Mouse (Mus musculus): Measurements from ENCODE around the gene Gata3. TPM values are rescaled to one million over a fixed set of nuclear protein-coding genes. Genes with fewer than 3 reads are reported as not detected.

The Gata3 gene
- total RNA-seq, 4 experiments from 2014 or later: 0.09 to 0.47 TPM; not detected in 2

DNA sequence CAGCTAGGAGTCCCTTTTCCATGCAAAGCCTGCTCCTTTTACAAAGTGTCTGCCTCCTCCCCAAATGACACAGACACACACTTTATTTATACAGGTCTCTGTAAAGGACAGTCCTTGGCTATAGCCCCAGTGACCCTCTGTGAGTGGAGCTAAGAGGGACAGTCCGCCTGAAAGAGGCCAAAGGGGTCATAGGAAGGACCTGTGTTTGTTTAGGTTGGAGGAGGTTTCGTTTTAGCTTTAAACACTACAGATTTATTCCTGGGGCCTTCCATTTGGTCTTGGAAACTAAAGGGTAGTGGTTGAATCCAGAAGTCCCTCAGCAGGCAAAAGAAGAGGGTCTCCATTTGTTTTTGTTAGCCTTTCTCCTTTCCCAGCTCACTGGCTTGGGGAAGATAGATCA, 16.1 kb downstream of the Gata3 start:
- DNase-seq (ENCODE audit: low spot score in 2 of 2): no peak

- DNase-seq (ENCODE audit: low spot score in 2 of 2): no peak
Observed at GRCm38 (mm10) chr2:9872682-9873081, 17.2 kb downstream of the Gata3 start.

GRCm38 (mm10) chr2:9871798-9872197, 18.0 kb downstream of the Gata3 start:
- no peak for DNase-seq (ENCODE audit: low spot score in 2 of 2)

GRCm38 (mm10) chr2:9871141-9871716, 18.6 kb downstream of the Gata3 start:
- no peak for DNase-seq (ENCODE audit: low spot score in 2 of 2)

- no peak for DNase-seq (ENCODE audit: low spot score in 2 of 2)
Observed at GRCm38 (mm10) chr2:9867092-9867825, 22.6 kb downstream of the Gata3 start.

DNA sequence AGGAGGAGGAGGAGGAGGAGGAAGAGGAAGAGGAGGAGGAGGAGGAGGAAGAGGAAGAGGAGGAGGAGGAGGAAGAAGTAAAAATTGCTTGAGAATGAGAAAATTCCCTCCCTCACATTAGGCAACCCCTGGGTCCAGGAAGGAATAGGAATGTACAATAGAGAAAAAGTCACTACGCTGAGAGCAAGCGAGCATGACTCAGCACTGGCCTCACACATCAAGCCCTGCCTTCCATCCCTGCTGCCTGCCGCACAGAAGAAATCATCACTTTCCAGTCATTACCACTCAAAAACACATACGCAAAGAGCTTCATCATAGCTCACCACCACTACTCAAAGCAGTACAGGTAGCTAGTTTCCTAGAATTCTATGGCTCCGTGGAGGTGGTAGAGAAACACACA, 29.1 kb downstream of the Gata3 start:
- no peak for DNase-seq (ENCODE audit: low spot score in 2 of 2)

DNA sequence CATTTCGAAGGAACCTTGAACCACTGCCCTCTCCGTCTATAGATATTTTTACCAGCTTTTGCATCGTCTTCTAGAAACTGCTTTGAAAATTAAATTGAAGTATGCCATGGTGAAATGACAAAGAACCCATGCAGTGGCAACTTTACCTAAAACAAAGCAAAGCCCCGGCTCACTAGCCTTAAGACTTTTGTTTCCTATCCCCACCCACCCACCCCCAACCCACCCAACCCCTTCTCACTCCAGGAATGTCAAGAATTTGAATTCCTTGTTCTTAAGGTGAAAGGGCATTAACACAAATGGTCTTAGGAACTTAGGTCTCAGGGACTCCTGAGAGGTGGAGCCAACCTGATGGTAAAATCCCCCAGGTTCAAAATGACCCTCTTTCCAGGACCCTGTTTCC, 34.0 kb downstream of the Gata3 start:
- no peak for DNase-seq (ENCODE audit: low spot score in 2 of 2)

DNA sequence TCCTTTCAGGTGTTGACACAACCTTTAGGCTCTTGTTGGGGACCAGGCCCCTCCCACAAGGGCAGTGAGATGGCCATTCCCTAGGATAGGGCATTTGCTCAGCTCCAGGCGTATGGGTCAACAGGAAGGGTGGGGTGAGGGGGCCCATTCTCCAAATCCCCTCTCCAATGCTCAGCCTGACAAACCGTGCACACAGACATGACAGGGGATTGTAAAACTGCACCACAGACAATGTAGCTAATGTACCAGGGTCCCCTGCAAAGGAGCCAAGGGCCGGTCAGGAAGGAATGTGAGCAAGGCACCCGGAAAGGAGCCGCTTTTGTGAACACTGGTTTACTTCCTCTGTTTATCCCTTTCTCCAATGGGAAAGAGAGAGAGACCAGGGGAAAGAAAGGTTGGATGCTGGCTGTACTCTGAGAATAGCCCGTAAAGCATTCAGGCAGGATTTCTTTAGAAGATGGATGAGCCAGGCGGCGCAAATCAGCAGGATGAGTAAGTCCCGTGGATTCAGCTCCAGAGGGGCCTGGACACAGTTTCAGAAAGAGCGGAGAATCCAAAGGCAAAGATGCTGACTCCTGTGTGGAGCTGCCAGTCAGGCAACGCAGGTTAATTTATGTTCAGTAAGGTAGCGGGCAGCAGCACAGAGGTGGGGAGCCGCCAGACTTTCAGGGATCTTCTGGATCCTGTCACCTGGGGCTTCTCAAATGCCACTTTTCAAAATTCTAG, 36.8 kb downstream of the Gata3 start:
- DNase-seq (ENCODE audit: low spot score in 2 of 2): no peak

DNA sequence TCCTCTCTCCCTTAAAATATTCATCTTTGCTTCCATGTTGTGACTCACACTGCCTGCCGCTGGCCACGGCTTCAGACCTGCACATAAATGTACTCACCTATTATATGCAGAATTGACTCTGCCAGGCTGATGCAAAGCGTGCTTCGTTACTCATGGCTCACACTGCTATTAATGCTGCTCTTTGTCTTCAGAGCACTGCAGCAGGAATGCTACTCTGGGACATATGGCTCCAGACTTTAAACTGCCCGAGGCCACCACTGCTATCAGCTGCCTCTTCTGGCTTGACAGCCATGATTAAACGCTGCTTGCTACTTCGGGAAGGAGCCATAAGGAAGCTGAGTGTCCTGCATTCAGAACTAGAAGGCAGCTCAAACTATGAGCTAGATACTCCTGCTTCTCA, 54.6 kb downstream of the Gata3 start:
- DNase-seq (ENCODE audit: low spot score in 2 of 2): no peak

- DNase-seq (ENCODE audit: low spot score in 2 of 2): no peak
Observed at GRCm38 (mm10) chr2:9833712-9834111, 56.1 kb downstream of the Gata3 start.

DNA sequence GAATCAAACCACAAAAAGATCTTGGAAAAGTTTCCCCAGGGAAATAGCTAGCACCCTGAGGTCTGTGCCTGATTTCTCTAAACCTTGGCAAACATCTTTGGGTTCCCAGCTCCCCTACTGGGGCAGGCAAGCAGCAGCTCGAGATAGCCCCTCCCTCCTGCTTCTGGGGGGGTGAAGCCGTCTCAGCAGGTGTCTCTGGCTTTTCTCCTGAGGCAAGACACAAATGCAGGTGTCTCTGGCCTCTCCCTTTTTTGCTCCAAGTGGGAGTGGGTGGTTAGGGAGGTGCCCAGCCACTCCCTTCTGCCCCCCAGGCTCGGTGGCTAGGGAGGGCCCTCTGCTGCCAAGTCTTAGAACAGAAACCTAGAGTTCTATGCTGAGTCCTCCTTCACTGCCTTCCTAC, 62.2 kb downstream of the Gata3 start:
- no peak for DNase-seq (ENCODE audit: low spot score in 2 of 2)

DNA sequence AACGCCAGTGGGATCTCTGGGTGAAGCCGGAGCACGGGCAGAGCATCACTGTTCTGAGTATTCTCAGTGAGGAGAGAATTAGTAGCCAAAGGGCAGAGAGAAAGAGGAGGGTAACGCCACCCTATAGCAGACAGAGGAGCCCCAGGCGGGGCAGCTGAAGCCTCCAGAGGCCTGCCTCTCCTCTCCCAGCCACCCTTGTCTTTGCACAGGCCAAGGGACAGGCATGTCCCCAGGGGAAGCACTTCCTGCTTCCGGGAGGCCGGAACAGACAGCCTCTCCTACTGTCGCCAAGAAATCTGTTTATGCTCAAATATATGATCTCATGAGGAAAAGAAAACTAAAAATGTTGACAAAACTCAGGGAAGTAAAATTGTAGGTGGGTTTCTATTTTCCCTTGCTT, 69.2 kb downstream of the Gata3 start:
- no peak for DNase-seq (ENCODE audit: low spot score in 2 of 2)

- no peak for DNase-seq (ENCODE audit: low spot score in 2 of 2)
Observed at GRCm38 (mm10) chr2:9818177-9818785, 71.6 kb downstream of the Gata3 start.

Other genes starting within 250 kb of the Gata3 start
- not detected for gene 4930412O13Rik, start 8.8 kb downstream of the Gata3 start, total RNA-seq (2022)
- gene 9230102O04Rik, start 494 bp downstream of the Gata3 start, total RNA-seq (2022): not detected
- gene Taf3, start 158.6 kb upstream of the Gata3 start, total RNA-seq (2022): 10 to 100 TPM; 13.1 to 16.2 (median 14.9) TPM
- 100 to 1,000 TPM; 236 to 253 (median 249) TPM for gene Atp5c1, start 190.5 kb upstream of the Gata3 start, total RNA-seq (2022)
- gene Kin, start 190.6 kb upstream of the Gata3 start, total RNA-seq (2022): 10 to 100 TPM; 11.4 to 14.1 (median 13.4) TPM
- gene Itih2, start 241.4 kb upstream of the Gata3 start, total RNA-seq (2022): 1 to 10 TPM; 1.6 to 2.7 (median 2.1) TPM

Measured in layer of hippocampus, adult 8-10 months (tissue).